Mouse (Mus musculus) liver, adult 2 months (tissue): ENCODE results near the gene Slc45a3. TPM values are rescaled to one million over a fixed set of nuclear protein-coding genes. Genes with fewer than 3 reads are reported as not detected.
A peak's percentile ranks its signal among the peaks of the same experiment; 100 is the strongest.

Source experiments
- DNase-seq: peaks from one replicate; pipeline ENCODE4 v3.0.0-alpha.2; 2011; ENCODE audit warnings: low read depth, low spot score; ENCODE audit errors: extremely low read depth
- H3K27ac ChIP-seq: fragments of 200-500 bp; replicated peaks from 2 replicates; pipeline ENCODE4 v1.5.1; 2012; ENCODE audit warnings: low read depth, mild to moderate bottlenecking, control low read depth, inconsistent platforms, low read length; ENCODE audit not compliant: insufficient read depth
- H3K27me3 ChIP-seq: fragments of 200-500 bp; 2 replicates; pipeline ENCODE4 v1.6.1; 2012; ENCODE audit warnings: mild to moderate bottlenecking, moderate library complexity, low read length, inconsistent platforms; ENCODE audit not compliant: control insufficient read depth, insufficient read depth
- H3K36me3 ChIP-seq: fragments of 200-500 bp; 2 replicates; pipeline ENCODE4 v1.6.1; 2012; ENCODE audit warnings: low read length, inconsistent platforms; ENCODE audit not compliant: control insufficient read depth, insufficient read depth
- H3K4me1 ChIP-seq: fragments of 200-500 bp; 2 replicates; pipeline ENCODE4 v1.6.1; 2011; ENCODE audit warnings: low read length; ENCODE audit not compliant: control insufficient read depth, insufficient read depth
- H3K4me3 ChIP-seq: fragments of 200-500 bp; 2 replicates; pipeline ENCODE4 v1.5.1; 2011; ENCODE audit warnings: low read depth, mild to moderate bottlenecking, control low read depth, low read length, moderate library complexity; ENCODE audit not compliant: insufficient read depth
- H3K79me2 ChIP-seq: fragments of 200-500 bp; 2 replicates; pipeline ENCODE4 v1.6.1; 2012; ENCODE audit warnings: inconsistent platforms, mild to moderate bottlenecking, low read length, moderate library complexity; ENCODE audit not compliant: control insufficient read depth, insufficient read depth
- H3K9ac ChIP-seq: fragments of 200-500 bp; 2 replicates; pipeline ENCODE4 v1.6.1; 2012; ENCODE audit warnings: low read depth, mild to moderate bottlenecking, control low read depth, inconsistent platforms, low read length
- CTCF ChIP-seq: fragments of 200-500 bp; IDR thresholded peaks from 2 replicates; pipeline ENCODE4 v1.5.1; 2011; ENCODE audit warnings: low read depth, low read length, control low read depth
- POLR2A ChIP-seq: fragments of 200-500 bp; IDR thresholded peaks from 2 replicates; pipeline ENCODE4 v1.6.1; 2011; ENCODE audit warnings: low read length, control low read depth; ENCODE audit not compliant: insufficient read depth; ENCODE audit errors: extremely low read depth
- WGBS: fragments of 180-500 bp; shearing (Covaris S2); methylation state at CpG from one replicate; pipeline ENCODE4 v1.1.7; 2018; 5-methylcytosine and 5-hydroxymethylcytosine counted together
- polyA plus RNA-seq: library from polyadenylated mRNA; depleted of rRNA; stranded (reverse); fragments of >200 nt; gene quantifications from 2 replicates; pipeline ENCODE4 v1.2.3, GENCODE M21; 2012
- total RNA-seq: library from RNA; depleted of rRNA; stranded (reverse); fragments of >200 nt; gene quantifications from 2 replicates; pipeline ENCODE4 v1.2.3, GENCODE M21; 2014

Gene Slc45a3
- total and polyA plus RNA-seq, 2 experiments: 10.0 to 28.0 TPM

DNA sequence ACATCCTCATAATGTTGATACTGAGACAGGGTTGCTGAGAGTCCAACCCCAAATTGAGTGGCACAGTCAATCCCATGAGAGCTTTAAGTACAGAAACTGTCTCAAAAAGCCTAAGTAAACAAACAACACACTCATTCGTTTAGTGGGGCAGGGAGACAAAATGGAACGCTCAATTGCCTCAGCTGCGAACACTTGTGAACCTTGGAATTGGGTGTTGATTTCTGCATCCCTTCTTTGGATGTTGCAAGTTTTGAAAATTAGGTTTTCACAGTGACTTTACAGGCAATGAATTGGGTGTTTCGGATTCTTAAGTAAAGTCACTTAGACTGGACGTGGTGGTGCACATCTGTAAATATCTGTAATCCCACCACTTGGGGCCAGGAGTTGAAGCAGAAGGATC lies 44.0 kb downstream of the Slc45a3 start:
- Histone ChIP-seq H3K79me2 (peaks cover 16% of the 10 kb centered on the region; the same call in 1 of the 2 replicates), H3K36me3 (no peaks in the 10 kb centered on the region), H3K9ac (peak overlapping the region; percentile 45; the same call in 1 of the 2 replicates), H3K4me1 (peaks cover 25% of the 10 kb centered on the region), H3K27me3 (no peaks in the 10 kb centered on the region), H3K27ac (peak overlapping the region; percentile 93), H3K4me3 (no peak overlapping the region)
- TF ChIP-seq CTCF (no peak), POLR2A (no peak)
- DNase-seq: peak; percentile 78
- WGBS: 10% methylated on average over 5 of the region's 5 CpGs

DNA sequence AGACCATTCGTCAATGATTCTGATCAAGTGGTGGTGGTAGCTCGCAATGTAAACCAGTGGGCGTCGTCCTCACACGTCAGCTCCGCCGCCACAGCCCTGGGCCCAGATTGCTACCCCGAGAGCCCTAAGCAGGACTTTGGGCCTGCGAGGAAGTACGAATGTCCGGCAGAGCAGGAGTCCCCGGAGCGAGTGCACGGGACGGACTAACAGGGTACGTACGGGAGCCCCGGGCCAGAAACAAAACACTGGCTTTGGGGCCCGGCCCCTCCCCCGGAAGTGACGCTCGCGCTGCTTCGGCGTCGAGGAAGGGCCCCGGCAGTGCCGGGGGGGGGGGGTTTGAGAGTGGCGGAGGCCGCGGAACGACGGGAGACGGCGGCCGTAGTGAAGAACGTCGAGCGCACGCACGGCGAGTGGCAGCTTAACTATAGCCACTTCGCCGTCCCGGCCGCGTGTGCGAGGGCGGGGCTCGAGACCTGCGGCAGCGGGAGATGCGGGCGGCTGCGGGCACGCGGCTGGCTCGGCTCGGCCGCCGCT lies 44.6 kb downstream of the Slc45a3 start, which contains the start of gene Elk4:
TSS of gene Elk4 (plus strand) at position 326 of the 534 bp plus-strand sequence.
- Histone ChIP-seq H3K4me1 (peaks cover 26% of the 10 kb centered on the region), H3K27me3 (no peaks in the 10 kb centered on the region), H3K27ac (peak within 1 kb of the TSS; percentile 93), H3K4me3 (peak within 1 kb of the TSS; percentile 62), H3K36me3 (no peaks in the 10 kb centered on the region), H3K79me2 (peaks cover 17% of the 10 kb centered on the region), H3K9ac (peak within 1 kb of the TSS; percentile 97)
- DNase-seq: peak; percentile 83
- TF ChIP-seq CTCF (no peak), POLR2A (peak; percentile 81; the same call in 1 of the 2 replicates)
- under 1% methylated on average over 61 of the region's 61 CpGs for WGBS

DNA sequence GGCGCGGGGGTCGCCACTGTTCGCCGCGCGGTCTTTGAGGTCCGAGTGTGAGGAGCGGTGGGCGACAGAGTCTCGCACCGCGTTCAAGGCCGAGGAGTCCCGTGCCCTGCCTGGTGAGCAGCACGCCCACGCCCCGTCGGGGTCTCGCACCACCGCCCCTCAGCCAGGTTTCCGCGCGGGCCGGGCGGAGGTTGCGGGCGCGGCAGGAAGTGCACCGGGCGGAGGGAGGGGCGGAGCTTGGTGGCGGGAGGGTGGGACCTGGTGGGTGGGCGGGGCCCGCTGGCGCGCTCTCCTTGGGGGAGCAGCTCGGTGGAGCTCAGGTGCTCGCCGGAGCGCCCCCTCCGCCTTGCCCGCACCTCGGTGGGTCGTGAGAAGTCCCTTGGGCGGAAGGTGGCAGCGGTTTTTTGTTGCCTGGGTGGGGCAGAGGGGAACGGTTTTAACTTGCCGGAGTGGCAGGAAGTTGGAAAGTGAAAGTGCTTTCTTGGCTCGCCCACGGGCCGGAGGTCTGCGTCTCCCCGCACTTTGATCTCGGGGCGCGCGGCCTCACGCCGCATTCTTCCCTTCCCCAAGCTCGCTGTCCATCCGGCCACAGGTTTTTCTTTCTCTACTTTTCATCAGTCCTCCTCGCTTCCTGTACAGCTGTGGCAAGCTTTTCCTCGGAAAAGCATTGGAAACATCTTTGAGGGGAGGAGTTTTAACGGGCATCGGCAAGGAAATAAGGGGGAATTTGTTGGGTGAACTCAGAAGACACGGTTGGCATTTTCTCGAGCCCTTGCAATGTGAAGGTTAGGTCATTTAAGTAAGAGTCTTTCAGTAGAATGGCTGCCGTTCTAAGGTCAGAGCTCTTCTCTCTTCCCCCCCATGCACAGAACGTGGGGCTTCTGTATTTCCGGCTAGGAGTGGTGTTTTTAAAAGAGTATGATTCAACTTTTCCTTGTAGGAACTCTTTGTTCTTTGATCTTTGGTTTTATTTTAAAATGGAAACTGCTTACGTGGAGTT lies 45.4 kb downstream of the Slc45a3 start:
- peak overlapping the region; percentile 65 for H3K4me3 ChIP-seq
- peaks cover 29% of the 10 kb centered on the region for H3K4me1 ChIP-seq
- DNase-seq: peak; percentile 75
- WGBS: 1% methylated on average over 72 of the region's 72 CpGs
- peak overlapping the region; percentile 93 for H3K27ac ChIP-seq
- H3K79me2 ChIP-seq: peaks cover 24% of the 10 kb centered on the region
- peak overlapping the region; percentile 97 for H3K9ac ChIP-seq
- H3K27me3 ChIP-seq: no peaks in the 10 kb centered on the region
- TF ChIP-seq CTCF (no peak), POLR2A (no peak; the same call in none of the 2 replicates)
- no peaks in the 10 kb centered on the region for H3K36me3 ChIP-seq

DNA sequence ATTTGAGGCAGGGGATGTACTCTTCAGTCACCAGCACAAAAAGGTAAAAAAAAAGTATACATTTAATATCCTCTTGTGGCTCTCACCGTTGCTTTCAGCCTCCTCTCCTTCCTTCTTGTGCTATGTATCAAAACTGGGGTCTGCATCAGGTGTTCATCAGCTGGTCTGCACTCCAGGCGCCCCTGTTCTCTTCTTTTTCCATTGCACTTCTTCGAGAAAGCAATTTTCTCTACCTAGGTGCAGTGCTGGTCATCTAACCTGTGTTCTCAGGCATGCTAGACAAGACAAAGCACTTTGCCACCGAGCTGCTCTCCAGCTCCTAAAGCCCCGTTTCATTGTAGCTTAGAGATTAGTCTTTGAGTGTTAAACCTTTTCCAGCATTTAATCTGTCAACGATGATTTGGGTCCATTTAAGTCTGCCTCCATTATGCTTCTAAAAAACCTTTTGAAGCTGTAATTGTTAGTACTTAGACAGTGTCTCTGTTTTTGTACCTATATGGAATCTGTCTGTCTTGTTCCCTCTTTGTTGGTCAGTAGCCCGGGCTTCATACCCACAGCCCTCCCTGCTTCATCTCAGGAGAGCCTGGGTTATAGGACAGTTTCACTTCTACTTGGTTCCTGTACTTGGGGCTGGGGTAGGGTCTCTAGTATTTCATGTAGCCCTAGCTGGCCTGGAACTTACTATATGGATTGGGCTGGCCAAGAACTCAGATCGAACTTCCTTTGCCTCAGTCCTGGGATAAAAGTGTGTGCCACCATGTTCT lies 46.3 kb downstream of the Slc45a3 start:
- H3K27me3 ChIP-seq: no peaks in the 10 kb centered on the region
- no peaks in the 10 kb centered on the region for H3K36me3 ChIP-seq
- no peak for DNase-seq
- TF ChIP-seq CTCF (no peak), POLR2A (no peak)
- peak overlapping the region; percentile 71 for H3K27ac ChIP-seq
- 15% methylated on average over 8 of the region's 8 CpGs for WGBS
- peaks cover 29% of the 10 kb centered on the region for H3K4me1 ChIP-seq
- H3K9ac ChIP-seq: peak overlapping the region; percentile 68
- H3K4me3 ChIP-seq: peak overlapping the region; percentile 65
- H3K79me2 ChIP-seq: peaks cover 24% of the 10 kb centered on the region

- no peak for TF ChIP-seq POLR2A
- peaks cover 7% of the 10 kb centered on the region; the same call in 1 of the 2 replicates for H3K36me3 ChIP-seq
- 49% methylated on average over 17 of the region's 17 CpGs for WGBS
- peaks cover 31% of the 10 kb centered on the region for H3K79me2 ChIP-seq
- DNase-seq: peak; percentile 77
- peak overlapping the region; percentile 23; the same call in 1 of the 2 replicates for H3K9ac ChIP-seq
- H3K27ac ChIP-seq: peak overlapping the region; percentile 82
- no peak overlapping the region for H3K4me3 ChIP-seq
- H3K27me3 ChIP-seq: no peaks in the 10 kb centered on the region
- H3K4me1 ChIP-seq: peaks cover 29% of the 10 kb centered on the region
These were observed 48.1 kb downstream of the Slc45a3 start for GRCm38 (mm10) chr1:132010632-132011501.
